Mouse (Mus musculus) testis, adult 2 months (tissue): ENCODE data around the gene Slc16a10. TPM values are rescaled to one million over a fixed set of nuclear protein-coding genes. Genes with fewer than 3 reads are reported as not detected.

Experiments
- H3K27ac ChIP-seq: fragments of 200-500 bp; 2 replicates; pipeline ENCODE4 v1.5.1; 2012; ENCODE audit warnings: low read depth, low read length; ENCODE audit not compliant: control insufficient read depth, insufficient read depth
- H3K27me3 ChIP-seq: fragments of 200-500 bp; 2 replicates; pipeline ENCODE4 v1.6.1; 2012; ENCODE audit warnings: mild to moderate bottlenecking, low read length, moderate library complexity; ENCODE audit not compliant: control insufficient read depth, insufficient read depth
- H3K36me3 ChIP-seq: fragments of 200-500 bp; 2 replicates; pipeline ENCODE4 v1.6.1; 2012; ENCODE audit warnings: mild to moderate bottlenecking, low read length; ENCODE audit not compliant: control insufficient read depth, insufficient read depth
- H3K4me1 ChIP-seq: fragments of 200-500 bp; 2 replicates; pipeline ENCODE4 v1.6.1; 2012; ENCODE audit warnings: low read length; ENCODE audit not compliant: control insufficient read depth, insufficient read depth
- H3K4me3 ChIP-seq: fragments of 200-500 bp; 2 replicates; pipeline ENCODE4 v1.5.1; 2012; ENCODE audit warnings: low read depth, mild to moderate bottlenecking, low read length, moderate library complexity, mixed read lengths; ENCODE audit not compliant: control insufficient read depth
- CTCF ChIP-seq: fragments of 200-500 bp; IDR thresholded peaks from 2 replicates; pipeline ENCODE4 v1.5.1; 2012; ENCODE audit warnings: low read depth, mild to moderate bottlenecking, inconsistent platforms, low read length, moderate library complexity; ENCODE audit not compliant: control insufficient read depth, insufficient read depth, insufficient replicate concordance
- POLR2A ChIP-seq: fragments of 200-500 bp; IDR thresholded peaks from 2 replicates; pipeline ENCODE4 v1.6.1; 2012; ENCODE audit warnings: low read depth, mild to moderate bottlenecking, inconsistent platforms, low read length, moderate library complexity; ENCODE audit not compliant: control insufficient read depth
- polyA plus RNA-seq: library from polyadenylated mRNA; depleted of rRNA; stranded (reverse); fragments of >200 nt; gene quantifications from 2 replicates; pipeline ENCODE4 v1.2.3, GENCODE M21; 2012

Slc16a10 gene
- polyA plus RNA-seq, 1 experiment, result 4.3 TPM

- H3K27me3 ChIP-seq, result no peaks in the 10 kb centered on the region
- H3K4me3 ChIP-seq, result peak overlapping the region; percentile 42
These were observed 22.6 kb upstream of the Slc16a10 start for GRCm38 (mm10) chr10:40164421-40165386.

DNA sequence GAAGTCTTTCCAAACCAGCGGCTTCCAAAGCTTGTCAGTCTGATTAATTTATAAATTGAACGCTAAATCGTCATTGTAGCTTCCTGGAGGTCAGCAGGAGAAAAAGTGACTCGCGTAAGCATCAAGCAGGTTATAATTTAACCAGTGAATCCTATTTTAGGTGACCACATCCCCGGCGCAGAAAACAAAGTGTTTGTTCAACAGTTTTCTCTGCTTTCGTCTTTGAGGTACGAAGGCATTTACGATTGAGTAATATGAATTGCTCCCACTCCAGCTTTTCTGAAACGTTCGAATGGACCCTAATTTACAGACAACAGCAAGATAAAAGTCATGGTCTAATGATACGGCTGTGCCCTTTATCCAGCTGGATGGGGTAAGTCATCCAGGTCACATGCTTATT, 21.9 kb upstream of the Slc16a10 start:
- Histone ChIP-seq H3K27ac (no peak overlapping the region), H3K36me3 (no peaks in the 10 kb centered on the region), H3K27me3 (no peaks in the 10 kb centered on the region), H3K4me1 (no peaks in the 10 kb centered on the region), H3K4me3 (no peak overlapping the region)
- TF ChIP-seq CTCF (no peak), POLR2A (no peak)

More at GRCm38 (mm10) chr10:40164421-40165386, 22.6 kb upstream of the Slc16a10 start:
- Histone ChIP-seq H3K4me1 (no peaks in the 10 kb centered on the region), H3K36me3 (no peaks in the 10 kb centered on the region), H3K27ac (no peak overlapping the region)
- TF ChIP-seq POLR2A, result no peak
- TF ChIP-seq CTCF, result no peak

GRCm38 (mm10) chr10:40163338-40163737, 21.3 kb upstream of the Slc16a10 start:
- H3K4me3 ChIP-seq, result no peak overlapping the region
- H3K27me3 ChIP-seq, result no peaks in the 10 kb centered on the region
- TF ChIP-seq POLR2A (no peak), CTCF (no peak)
- no peak overlapping the region for H3K27ac ChIP-seq
- no peaks in the 10 kb centered on the region for H3K36me3 ChIP-seq
- no peaks in the 10 kb centered on the region for H3K4me1 ChIP-seq

DNA sequence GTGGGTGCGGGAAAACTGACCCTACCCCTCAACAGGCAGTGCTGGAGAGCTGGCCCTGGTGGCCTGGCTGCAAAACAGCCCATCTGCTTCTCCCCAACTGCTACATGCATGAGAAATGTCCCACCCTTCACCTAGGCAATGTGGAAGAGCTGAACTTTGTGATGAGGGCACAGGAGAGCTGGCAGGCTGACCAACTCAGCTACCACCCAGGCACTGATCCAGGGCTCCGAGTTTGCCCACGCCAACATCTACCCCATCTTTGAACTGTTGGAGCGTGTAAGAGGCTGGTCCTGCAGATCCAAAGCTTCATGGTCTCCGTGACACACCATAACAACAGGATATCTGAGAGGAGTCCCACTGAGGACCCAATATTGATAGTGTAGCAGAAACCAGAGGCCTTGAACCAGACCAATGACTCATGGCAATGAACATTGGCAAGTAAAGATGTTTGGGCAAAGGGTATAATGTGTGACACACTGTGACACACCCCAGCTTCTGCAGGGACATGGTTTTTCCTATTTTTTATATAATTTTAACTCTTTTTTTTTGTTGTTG, 19.7 kb upstream of the Slc16a10 start:
- TF ChIP-seq POLR2A, result no peak
- no peak for TF ChIP-seq CTCF
- no peak overlapping the region for H3K27ac ChIP-seq
- no peaks in the 10 kb centered on the region for H3K4me1 ChIP-seq

DNA sequence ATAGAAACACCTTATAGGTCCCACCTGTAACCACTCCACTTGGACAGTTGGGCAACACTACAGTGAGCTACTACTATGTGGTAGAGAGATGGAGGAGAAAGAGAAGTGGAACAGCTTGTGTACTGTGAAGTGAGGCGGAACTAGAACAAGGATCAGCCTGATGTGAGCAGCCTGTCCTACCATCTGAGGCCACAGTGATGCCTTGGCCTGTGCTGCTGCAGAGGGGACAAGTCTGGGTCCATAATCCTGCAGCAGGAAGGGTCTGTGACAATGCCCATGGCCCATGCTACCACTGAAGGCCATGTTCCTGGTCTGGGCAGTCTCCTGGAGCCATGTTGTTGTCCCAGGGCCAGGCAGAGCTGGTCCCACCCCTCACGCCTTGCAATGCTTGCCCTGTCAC, 19.2 kb upstream of the Slc16a10 start:
- TF ChIP-seq CTCF (no peak), POLR2A (no peak)
- Histone ChIP-seq H3K4me3 (no peak overlapping the region), H3K27me3 (no peaks in the 10 kb centered on the region), H3K36me3 (no peaks in the 10 kb centered on the region), H3K27ac (no peak overlapping the region), H3K4me1 (no peaks in the 10 kb centered on the region)

More for the DNA sequence above, 19.7 kb upstream of the Slc16a10 start:
- no peaks in the 10 kb centered on the region for H3K36me3 ChIP-seq
- no peaks in the 10 kb centered on the region for H3K27me3 ChIP-seq
- H3K4me3 ChIP-seq, result no peak overlapping the region

GRCm38 (mm10) chr10:40152550-40152857, 10.4 kb upstream of the Slc16a10 start:
- Histone ChIP-seq H3K4me3 (no peak overlapping the region), H3K27me3 (no peaks in the 10 kb centered on the region), H3K4me1 (no peaks in the 10 kb centered on the region), H3K27ac (no peak overlapping the region), H3K36me3 (no peaks in the 10 kb centered on the region)
- no peak for TF ChIP-seq CTCF
- TF ChIP-seq POLR2A, result no peak

GRCm38 (mm10) chr10:40151852-40152549, 9.9 kb upstream of the Slc16a10 start:
- Histone ChIP-seq H3K4me1 (no peaks in the 10 kb centered on the region), H3K27ac (no peak overlapping the region), H3K27me3 (no peaks in the 10 kb centered on the region), H3K36me3 (no peaks in the 10 kb centered on the region), H3K4me3 (no peak overlapping the region)
- TF ChIP-seq CTCF (no peak), POLR2A (no peak)
